Mouse (Mus musculus) adrenal gland, adult (tissue): Measurements from ENCODE around the gene Arid2.
"Not testable (repeated sequence)": the region's sequence is repeated elsewhere in the genome, so short reads cannot be mapped to it uniquely, and the experiment has no call there.

Experiments used
- DNase-seq, 2 experiments: peaks; one replicate each; pipeline ENCODE4 v3.0.0; 2022 to 2023; ENCODE audit warnings: low spot score in 1 of 2; ENCODE audit not compliant: inconsistent age in 2 of 2

Arid2 gene

GRCm38 (mm10) chr15:96287369-96287975, at the start of gene Arid2:
Gene Arid2, plus strand, starts transcription at chr15:96287518.
- DNase-seq: peak; percentile 81 to 94

DNA sequence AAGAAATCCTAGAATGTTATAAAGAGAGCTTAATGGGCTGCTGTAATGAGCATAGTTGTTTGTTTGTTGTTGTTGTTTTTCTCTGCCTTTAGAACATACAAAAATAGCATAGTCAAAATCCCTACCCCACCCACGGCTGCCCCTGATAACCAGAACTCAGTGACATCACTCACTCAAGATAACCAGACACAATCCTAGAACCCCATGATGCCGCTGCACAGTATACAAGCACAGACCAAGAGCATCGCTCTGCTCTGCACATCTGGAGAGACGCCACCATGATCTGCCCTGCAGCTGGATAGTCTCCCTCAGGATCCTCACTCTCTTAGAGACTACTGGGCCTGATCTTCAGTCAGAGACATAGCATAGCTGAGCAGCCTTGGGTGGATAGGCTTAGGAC, 49.2 kb upstream of the Arid2 start:
- DNase-seq: no peak

DNA sequence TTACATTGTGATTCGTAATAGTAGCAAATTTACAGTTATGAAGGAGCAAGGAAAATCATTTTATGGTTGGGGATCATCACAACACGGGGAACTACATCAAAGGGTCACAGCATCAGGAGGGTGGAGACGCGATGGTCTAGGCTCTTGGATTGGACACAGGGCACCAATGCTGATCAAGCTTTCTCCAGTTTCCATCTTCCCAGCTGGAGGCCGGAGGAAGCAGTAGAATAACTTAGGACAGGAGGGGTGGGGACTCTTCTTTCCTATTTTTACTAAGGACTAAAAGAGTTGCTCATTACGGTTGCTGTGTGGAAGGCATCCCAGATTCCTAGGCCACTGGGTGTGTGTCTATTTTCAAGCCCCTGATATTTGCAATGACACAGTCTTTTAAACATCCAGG, 43.1 kb upstream of the Arid2 start:
- no peak for DNase-seq

- DNase-seq: not testable (repeated sequence)
These were observed 42.6 kb upstream of the Arid2 start for GRCm38 (mm10) chr15:96244715-96245114.

- DNase-seq: no peak
These were observed 33.5 kb upstream of the Arid2 start for GRCm38 (mm10) chr15:96253827-96254226.

GRCm38 (mm10) chr15:96254356-96254755, 33.0 kb upstream of the Arid2 start:
- no peak for DNase-seq

DNA sequence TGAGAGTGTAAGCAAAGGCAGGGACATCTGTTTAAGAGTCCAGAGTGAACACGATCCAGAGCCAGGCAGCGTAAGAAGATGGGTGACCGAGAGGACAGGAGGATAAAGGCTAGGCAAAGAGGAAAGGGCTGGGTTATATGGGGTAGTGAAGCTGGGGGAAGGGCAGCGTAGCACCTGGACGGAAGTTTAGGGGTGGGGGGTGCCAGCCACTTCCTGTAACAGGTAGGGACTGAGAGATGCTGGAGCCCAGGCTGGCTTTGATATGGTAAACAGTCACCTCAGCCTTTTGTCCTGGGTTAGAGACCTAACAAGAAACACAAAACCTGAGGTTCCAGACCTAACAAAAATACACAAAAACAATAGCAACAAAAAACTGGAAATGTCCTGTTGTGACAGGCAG, 29.5 kb upstream of the Arid2 start:
- no peak for DNase-seq

GRCm38 (mm10) chr15:96264614-96265013, 22.7 kb upstream of the Arid2 start:
- DNase-seq: no peak

GRCm38 (mm10) chr15:96267933-96268332, 19.4 kb upstream of the Arid2 start:
- DNase-seq: no peak

DNA sequence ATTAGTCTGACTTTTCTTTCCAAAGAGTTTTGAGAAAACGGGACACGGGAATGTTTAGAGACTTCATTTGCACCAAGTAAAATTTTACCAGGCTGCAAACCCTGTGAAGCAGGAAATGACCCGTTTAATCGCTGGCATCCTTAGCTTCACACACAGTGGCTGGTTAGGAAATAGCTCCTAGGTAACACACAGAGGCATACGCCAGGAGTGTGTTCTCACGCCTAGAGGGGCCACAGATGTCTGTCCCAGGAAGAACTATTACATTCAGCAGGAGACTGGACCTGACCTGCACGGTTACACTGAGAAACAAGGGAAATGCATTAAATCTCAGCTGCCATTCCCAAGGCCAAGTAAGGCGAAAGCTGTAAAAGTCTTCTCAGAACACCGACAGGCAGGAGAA, 18.7 kb upstream of the Arid2 start:
- DNase-seq: no peak

- no peak for DNase-seq
These were observed 17.9 kb upstream of the Arid2 start for GRCm38 (mm10) chr15:96269402-96269801.

DNA sequence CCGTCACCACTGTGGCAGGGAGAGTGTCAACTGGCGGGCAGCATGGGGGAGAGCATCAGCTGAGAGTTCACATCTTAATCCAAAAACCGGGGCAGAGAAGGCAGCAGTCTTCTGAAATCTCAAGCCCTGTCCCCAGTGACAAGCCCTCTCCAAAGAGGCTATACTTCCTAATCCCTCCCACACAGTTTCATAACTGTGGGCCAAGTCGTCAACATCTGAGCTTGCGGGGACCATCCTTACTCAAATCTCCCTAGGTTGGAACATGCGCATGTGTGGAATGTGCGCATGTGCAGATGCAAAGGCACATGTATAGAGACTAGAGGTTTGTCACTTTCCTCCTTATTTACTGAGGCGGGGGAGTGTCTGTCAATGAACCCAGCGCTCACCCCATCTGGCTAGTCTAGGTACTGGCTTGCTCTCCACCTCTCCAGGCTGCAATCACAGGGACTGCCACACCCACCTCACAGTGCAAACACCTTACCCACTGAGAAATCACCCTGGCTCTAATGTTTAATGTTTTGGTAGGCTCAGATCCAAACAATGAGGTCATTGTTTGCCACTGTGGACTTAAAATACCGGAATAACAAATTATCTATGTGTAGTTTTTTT, 16.9 kb upstream of the Arid2 start:
- DNase-seq: no peak

DNA sequence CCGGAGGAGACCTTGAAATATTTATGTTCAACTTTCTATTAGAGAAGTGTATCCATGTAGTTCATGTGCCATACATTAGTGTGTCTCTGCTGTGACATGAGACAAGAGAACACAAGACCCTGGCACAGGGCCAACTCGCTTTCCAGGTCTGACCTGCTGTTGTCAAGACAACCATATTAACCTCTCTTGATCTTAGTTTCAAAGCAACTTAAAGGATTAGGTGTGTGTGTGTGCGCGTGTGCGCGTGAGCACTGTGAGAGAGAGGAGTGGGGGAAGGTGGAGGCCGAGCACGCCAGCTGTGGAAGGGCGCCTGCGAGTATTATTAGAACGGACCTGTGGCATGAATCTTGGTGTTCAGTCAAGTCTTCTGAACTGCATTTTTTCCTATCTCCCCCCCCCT, 15.0 kb upstream of the Arid2 start:
- DNase-seq: no peak

- DNase-seq: no peak
These were observed 13.0 kb upstream of the Arid2 start for GRCm38 (mm10) chr15:96274341-96274740.

DNA sequence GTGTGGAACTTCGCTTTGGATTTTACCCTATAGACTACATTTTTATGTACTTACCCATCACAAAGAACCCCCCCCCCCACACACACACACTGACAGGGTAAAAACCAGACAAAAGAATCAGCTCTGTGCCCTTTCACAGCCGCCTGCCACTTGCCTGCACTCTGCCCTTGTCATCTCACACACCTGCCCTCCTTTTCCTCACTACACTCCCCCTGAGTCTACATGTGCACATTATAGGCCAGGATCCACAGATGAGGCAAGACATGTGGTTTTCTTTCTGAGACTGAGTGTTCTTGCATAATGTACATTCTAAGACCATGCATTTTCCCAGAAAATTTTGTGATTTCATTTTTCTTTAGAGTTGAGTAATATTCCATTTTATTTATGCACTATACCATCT, 12.1 kb upstream of the Arid2 start:
- DNase-seq: no peak

GRCm38 (mm10) chr15:96275810-96276493, 11.4 kb upstream of the Arid2 start:
- DNase-seq: no peak

DNA sequence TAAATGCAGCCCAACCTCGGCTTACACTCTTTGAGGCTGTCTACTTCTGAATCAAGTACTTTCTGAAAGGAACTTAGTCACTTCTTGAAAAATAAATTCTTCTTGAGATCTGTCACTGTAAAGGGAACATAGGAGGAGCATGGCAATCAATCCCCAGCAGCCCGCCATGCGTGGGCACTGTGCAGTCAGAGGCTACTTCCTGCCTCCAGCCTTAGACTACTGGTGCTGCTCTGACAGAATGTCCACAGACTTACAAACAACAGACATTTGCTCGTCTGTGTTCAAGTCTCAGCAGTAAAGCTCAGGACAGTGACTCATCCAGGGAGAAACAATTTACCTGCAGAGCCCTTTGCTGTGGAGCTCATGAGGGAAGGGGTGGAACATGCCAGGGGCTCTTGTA, 10.3 kb upstream of the Arid2 start:
- no peak for DNase-seq

GRCm38 (mm10) chr15:96281236-96281635, 6.1 kb upstream of the Arid2 start:
- no peak for DNase-seq

DNA sequence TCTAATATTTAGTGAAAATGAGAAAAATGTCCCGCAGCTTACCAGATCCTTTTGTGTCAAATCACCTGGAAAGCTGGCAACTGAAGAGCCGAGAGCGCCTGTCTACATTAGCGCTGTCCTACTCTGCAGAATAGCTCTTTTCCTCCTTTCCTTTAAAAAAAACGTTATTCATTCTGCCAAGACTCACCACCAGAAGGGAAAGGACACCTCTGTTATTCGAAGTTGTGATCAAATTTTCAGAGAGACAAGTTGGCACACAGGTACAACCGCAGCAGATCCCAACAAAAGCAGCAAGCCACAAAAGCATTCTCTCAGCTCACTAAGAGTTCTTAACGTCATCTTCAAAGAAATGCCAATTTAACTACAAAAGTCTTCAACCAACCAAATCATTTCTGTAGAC, 4.2 kb upstream of the Arid2 start:
- DNase-seq: no peak

GRCm38 (mm10) chr15:96283920-96284431, 3.3 kb upstream of the Arid2 start:
- peak; percentile 32 to 76 for DNase-seq

- peak in 1 of 2 experiments; percentile 90 for DNase-seq
These were observed 2.5 kb upstream of the Arid2 start for GRCm38 (mm10) chr15:96284711-96285322.
